Mouse (Mus musculus) E14TG2a.4 (cell line): ENCODE data around the gene Spred2.

Experiments used
- H3K27me3 ChIP-seq: 2 replicates; pipeline ENCODE4 v1.6.1; 2014; ENCODE audit warnings: low read length, control low read depth; ENCODE audit not compliant: insufficient read depth
- H3K36me3 ChIP-seq: 2 replicates; pipeline ENCODE4 v1.6.1; 2014; ENCODE audit warnings: low read length, control low read depth; ENCODE audit not compliant: insufficient read depth
- H3K4me1 ChIP-seq: replicated peaks from 2 replicates; pipeline ENCODE4 v1.6.1; 2014; ENCODE audit warnings: low read depth, low read length, control low read depth
- H3K4me3 ChIP-seq: replicated peaks from 2 replicates; pipeline ENCODE4 v1.5.1; 2014; ENCODE audit warnings: mild to moderate bottlenecking, low read length
- H3K9me3 ChIP-seq: 2 replicates; pipeline ENCODE4 v1.6.1; 2014; ENCODE audit warnings: low read length, control low read depth
- CTCF ChIP-seq: conservative IDR thresholded peaks from 2 replicates; pipeline ENCODE4 v1.5.1; 2014; ENCODE audit warnings: low read length
- NANOG ChIP-seq: IDR thresholded peaks from 2 replicates; pipeline ENCODE4 v1.6.1; 2014; ENCODE audit warnings: borderline replicate concordance, low read length, mixed read lengths
- POU5F1 ChIP-seq: IDR thresholded peaks from 2 replicates; pipeline ENCODE4 v1.6.1; 2014; ENCODE audit warnings: low read length, borderline replicate concordance

Spred2 gene

DNA sequence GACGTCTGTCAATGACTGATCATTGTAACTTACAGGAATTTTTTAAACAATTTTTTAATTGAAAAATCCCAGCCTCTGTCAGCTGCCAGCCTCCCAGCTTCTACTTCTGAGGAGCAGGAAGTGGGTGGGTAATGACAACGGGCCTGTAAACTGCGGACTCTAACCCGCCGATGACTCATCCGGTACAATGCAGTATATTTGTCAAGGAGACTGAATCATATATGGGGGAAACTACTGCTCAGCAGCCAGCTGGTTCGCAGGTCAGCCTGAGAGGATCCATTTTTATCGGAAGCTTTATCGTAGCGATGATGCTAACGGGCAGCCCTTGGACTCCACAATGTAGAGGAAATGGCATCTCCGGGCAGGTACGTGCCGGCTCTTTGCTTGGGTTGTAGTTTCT is 55.2 kb downstream of the Spred2 start:
- peaks cover 86% of the 10 kb centered on the region for H3K4me1 ChIP-seq
- TF ChIP-seq POU5F1 = no peak
- TF ChIP-seq CTCF = no peak
- no peak for TF ChIP-seq NANOG
- H3K4me3 ChIP-seq = peak overlapping the region; percentile 13; the same call in 1 of the 2 replicates
- H3K27me3 ChIP-seq = no peaks in the 10 kb centered on the region
- no peaks in the 10 kb centered on the region for H3K9me3 ChIP-seq
- peaks cover 60% of the 10 kb centered on the region for H3K36me3 ChIP-seq

DNA sequence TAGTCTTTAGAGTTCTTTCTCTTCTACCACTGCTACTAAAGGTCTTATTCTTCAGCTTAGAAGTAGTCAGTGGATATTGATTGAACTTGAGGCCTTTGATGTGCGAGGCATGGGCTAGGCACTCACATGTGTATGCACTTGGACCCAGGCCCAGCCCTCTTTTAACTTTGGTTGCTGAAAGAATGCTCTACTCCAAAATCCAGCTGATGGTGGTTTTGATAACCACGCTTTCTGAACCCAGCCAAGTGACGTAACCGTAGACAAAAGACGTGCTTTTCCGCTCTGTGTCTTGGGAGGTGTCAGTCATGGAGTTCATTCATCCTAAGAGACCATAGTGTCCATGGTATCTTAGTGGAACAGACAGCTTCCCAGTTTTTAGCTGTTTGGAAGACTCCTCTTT is 57.9 kb downstream of the Spred2 start:
- Histone ChIP-seq H3K9me3 (no peaks in the 10 kb centered on the region), H3K4me1 (peaks cover 95% of the 10 kb centered on the region), H3K36me3 (peaks cover 45% of the 10 kb centered on the region), H3K4me3 (0 out of 2 replicates have a peak overlapping the region, but pooled peaks have one; percentile 80), H3K27me3 (no peaks in the 10 kb centered on the region)
- no peak for TF ChIP-seq CTCF
- TF ChIP-seq POU5F1 = no peak
- no peak for TF ChIP-seq NANOG

DNA sequence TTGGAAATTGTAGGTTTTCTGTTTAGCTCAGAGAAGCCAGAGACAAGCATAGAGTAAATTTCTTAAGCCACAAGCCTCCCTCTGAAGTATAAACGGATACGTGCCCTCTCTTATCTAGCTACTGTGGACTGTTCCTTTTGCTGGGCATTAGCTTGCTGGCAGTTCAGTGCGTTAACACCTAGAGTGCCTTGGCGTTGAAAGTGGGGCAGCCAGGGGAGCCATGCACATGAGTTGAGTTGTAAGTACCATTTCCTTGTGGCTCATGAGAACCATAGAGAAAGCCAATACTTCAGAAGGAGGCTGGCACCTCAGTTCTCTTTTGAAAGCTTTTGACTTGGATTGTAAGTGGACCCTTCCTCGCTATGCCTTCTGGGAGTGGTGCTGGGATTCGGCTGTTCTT is 58.6 kb downstream of the Spred2 start:
- Histone ChIP-seq H3K9me3 (no peaks in the 10 kb centered on the region), H3K4me1 (peaks cover 95% of the 10 kb centered on the region), H3K36me3 (peaks cover 40% of the 10 kb centered on the region), H3K27me3 (no peaks in the 10 kb centered on the region), H3K4me3 (peak overlapping the region; percentile 80)
- TF ChIP-seq NANOG (no peak), POU5F1 (no peak), CTCF (no peak)

DNA sequence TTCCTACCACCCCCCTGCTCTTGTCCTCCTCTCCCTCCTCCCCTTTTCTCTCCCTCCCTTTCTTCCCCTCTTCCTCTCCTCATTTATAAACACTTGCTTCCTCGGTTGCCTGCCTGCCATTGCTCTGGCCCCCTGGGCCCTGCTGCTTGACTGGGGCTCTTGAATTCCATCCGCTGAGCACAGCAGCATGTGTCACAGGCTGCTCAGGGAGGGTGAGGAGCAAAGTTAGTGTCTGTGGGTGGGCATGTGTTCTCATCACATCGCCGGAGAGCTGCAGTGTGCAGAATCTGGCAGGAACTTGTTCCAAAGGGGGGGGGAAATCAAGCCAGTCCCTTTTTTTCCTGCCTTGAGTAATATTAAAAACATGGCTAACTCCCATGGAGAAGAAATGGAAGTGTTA is 59.1 kb downstream of the Spred2 start:
- Histone ChIP-seq H3K9me3 (no peaks in the 10 kb centered on the region), H3K36me3 (peaks cover 35% of the 10 kb centered on the region), H3K27me3 (no peaks in the 10 kb centered on the region), H3K4me3 (peak overlapping the region; percentile 80), H3K4me1 (peaks cover 95% of the 10 kb centered on the region)
- no peak for TF ChIP-seq POU5F1
- no peak for TF ChIP-seq NANOG
- no peak for TF ChIP-seq CTCF

DNA sequence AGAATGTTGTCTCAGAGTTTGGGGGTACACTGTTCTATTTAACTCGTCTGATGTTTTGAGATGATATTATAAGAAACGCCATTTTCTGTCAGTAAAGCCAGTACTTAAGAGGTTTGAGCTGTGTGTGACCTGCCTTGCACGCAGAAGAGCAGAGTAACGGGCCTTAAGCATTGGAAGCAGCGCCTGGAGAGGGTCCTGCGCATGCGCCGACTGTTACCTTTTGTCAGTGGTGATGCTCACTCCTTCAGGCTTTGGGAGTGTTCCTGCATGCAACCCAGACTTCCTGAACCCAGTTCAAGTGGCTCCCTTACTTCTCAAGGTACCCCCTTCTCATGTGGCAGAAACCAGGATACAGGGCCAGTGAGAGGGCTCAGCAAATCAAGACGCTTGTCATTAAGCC is 59.9 kb downstream of the Spred2 start:
- Histone ChIP-seq H3K9me3 (no peaks in the 10 kb centered on the region), H3K27me3 (no peaks in the 10 kb centered on the region), H3K4me1 (peaks cover 95% of the 10 kb centered on the region), H3K36me3 (peaks cover 28% of the 10 kb centered on the region), H3K4me3 (peak overlapping the region; percentile 80)
- no peak for TF ChIP-seq POU5F1
- TF ChIP-seq NANOG = no peak
- no peak for TF ChIP-seq CTCF

DNA sequence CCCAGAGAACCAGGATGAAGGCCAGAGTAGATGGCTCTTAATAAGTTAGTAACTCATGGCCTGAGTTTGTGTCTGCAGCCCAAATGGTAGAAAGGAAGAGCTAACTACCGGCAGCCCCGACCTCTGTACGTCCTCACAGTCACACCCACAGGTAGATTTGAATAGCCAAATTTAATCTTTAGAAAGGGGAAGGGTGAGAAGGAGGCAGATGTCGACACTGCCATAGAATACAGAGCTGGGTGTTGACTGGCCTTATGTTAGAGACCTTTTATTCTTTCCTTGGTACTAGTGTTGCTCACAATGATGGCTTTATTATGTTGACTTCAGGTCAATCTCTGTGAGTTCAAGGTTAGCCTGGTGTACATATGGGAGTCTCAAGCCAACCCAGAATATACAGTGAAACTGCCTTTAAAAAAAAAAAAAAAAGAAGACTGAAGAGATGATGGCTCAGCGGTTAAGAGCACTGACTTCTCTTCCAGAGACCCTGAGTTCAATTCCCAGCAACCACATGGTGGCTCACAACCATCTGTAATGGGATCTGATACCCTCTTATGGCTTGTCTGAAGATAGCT is 61.2 kb downstream of the Spred2 start:
- H3K4me3 ChIP-seq = peak overlapping the region; percentile 80
- H3K9me3 ChIP-seq = no peaks in the 10 kb centered on the region
- TF ChIP-seq NANOG = peak; percentile 77
- TF ChIP-seq POU5F1 = no peak
- H3K27me3 ChIP-seq = no peaks in the 10 kb centered on the region
- peaks cover 16% of the 10 kb centered on the region for H3K36me3 ChIP-seq
- H3K4me1 ChIP-seq = peaks cover 93% of the 10 kb centered on the region

DNA sequence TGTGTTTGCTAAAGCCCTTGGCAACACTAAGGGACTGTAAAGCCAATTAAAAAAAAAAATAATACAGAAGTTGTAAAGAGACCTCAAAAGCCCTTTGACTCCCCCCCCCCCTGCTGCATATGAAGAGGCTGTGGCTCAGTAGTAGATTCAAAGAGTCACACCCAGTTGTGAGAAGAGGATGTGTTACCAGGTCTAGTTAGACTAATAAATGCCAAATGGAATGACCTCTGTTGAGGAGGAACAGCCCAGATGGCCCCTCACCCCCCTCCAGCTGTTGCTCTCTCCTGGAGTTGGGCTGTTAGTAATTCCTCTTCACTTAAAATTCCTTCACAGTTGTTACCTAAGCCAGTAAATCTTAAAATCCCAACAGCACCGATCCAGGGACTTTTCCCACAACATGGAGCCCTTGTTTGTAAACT is 62.3 kb downstream of the Spred2 start:
- peaks cover 15% of the 10 kb centered on the region for H3K36me3 ChIP-seq
- H3K4me1 ChIP-seq = peaks cover 95% of the 10 kb centered on the region
- peak overlapping the region; percentile 63 for H3K4me3 ChIP-seq
- no peaks in the 10 kb centered on the region for H3K27me3 ChIP-seq
- TF ChIP-seq CTCF (no peak), POU5F1 (no peak), NANOG (no peak)
- H3K9me3 ChIP-seq = no peaks in the 10 kb centered on the region

DNA sequence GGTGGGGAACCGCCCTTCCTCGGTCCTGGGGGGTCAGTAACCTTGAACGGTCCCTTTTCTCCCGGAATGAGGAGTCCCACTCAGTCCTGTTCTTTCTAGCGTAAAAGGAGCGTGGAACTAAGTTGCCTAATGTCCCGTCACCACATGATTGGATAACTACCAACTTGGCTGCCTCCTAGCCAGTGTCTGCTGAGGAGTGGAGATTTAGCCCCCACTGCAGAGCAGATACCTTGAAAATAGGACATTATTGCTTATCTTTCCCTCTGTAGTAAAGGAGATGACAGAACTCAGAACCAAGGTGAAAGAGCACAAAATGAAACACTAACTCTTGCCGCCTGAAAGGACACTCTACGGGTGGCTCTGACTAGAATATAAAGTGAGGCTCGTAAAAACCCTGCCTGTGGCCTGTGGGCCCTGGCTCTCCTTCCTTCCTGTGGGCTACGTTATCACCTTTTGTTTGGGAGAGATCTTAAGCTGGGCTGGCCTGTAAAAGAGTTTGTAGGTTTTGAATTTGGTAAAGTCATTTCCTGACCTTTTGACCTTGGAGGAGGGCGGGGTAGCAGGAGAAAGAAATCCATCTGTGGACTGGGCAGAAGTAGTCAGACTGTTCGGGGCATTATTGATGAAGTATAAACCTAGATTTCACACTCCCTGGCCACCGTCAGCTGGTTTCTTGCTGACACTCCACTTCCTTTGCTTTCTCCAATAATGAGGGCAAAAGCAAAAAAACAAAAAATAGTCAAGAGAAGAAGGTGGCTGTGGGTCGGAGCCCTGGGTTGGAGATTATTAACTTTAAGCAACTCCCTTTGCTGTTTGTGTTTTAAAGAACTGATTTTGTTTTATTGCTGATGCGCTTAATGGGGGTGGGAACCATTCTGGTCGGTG is 62.9 kb downstream of the Spred2 start:
- H3K36me3 ChIP-seq = peaks cover 16% of the 10 kb centered on the region
- TF ChIP-seq NANOG (no peak), CTCF (no peak), POU5F1 (no peak)
- no peaks in the 10 kb centered on the region for H3K27me3 ChIP-seq
- peak overlapping the region; percentile 63 for H3K4me3 ChIP-seq
- peaks cover 96% of the 10 kb centered on the region for H3K4me1 ChIP-seq
- H3K9me3 ChIP-seq = no peaks in the 10 kb centered on the region
